Mouse (Mus musculus) liver, embryonic 11.5 days (tissue): Measurements from ENCODE around the gene Cped1. TPM values are rescaled to one million over a fixed set of nuclear protein-coding genes. Genes with fewer than 3 reads are reported as not detected.

Source experiments
- ATAC-seq: fragments of 200-750 bp; cut with Nextera tagmentation; replicated peaks from 2 replicates; pipeline ENCODE4 v1.8.0; 2017; ENCODE audit warnings: moderate number of reproducible peaks, mild to moderate bottlenecking, moderate TSS enrichment, moderate library complexity; ENCODE audit not compliant: low FRiP score
- DNase-seq: peaks from one replicate; pipeline ENCODE4 v3.0.0-alpha.2; 2017; ENCODE audit warnings: low spot score
- H3K27ac ChIP-seq: fragments of 300-500 bp; sonication (generic); 2 replicates; pipeline ENCODE4 v1.5.1; 2014; ENCODE audit warnings: mild to moderate bottlenecking, low read depth, low read length, control low read depth
- H3K27me3 ChIP-seq: fragments of 300-500 bp; sonication (generic); replicated peaks from 2 replicates; pipeline ENCODE4 v1.6.1; 2014; ENCODE audit warnings: low read length, mixed read lengths; ENCODE audit not compliant: control insufficient read depth, insufficient read depth
- H3K36me3 ChIP-seq: fragments of 300-500 bp; sonication (generic); 2 replicates; pipeline ENCODE4 v1.6.1; 2014; ENCODE audit warnings: mild to moderate bottlenecking, low read length, moderate library complexity, mixed read lengths; ENCODE audit not compliant: control insufficient read depth, insufficient read depth
- H3K4me1 ChIP-seq: fragments of 300-500 bp; sonication (generic); replicated peaks from 2 replicates; pipeline ENCODE4 v1.6.1; 2014; ENCODE audit warnings: low read length, mixed read lengths; ENCODE audit not compliant: control insufficient read depth, insufficient read depth
- H3K4me2 ChIP-seq: fragments of 300-500 bp; sonication (generic); 2 replicates; pipeline ENCODE4 v1.6.1; 2014; ENCODE audit warnings: mild to moderate bottlenecking, control low read depth, moderate library complexity
- H3K4me3 ChIP-seq: fragments of 300-500 bp; sonication (generic); 2 replicates; pipeline ENCODE4 v1.5.1; 2014; ENCODE audit warnings: low read depth, low read length, control low read depth
- H3K9ac ChIP-seq: fragments of 300-500 bp; sonication (generic); 2 replicates; pipeline ENCODE4 v1.6.1; 2014; ENCODE audit warnings: low read depth, low read length, control low read depth
- H3K9me3 ChIP-seq: fragments of 300-500 bp; sonication (generic); 2 replicates; pipeline ENCODE4 v1.6.1; 2016; ENCODE audit warnings: low read length, inconsistent platforms, mixed read lengths; ENCODE audit not compliant: control insufficient read depth
- whole genome bisulfite sequencing: fragments of 180-500 bp; shearing (Covaris S2); extraction: QIAGEN DNeasy Blood & Tissue Kit; methylation state at CpG from one replicate; pipeline ENCODE4 v1.1.7; 2014; 5-methylcytosine and 5-hydroxymethylcytosine counted together
- polyA plus RNA-seq: library from polyadenylated mRNA; unstranded; fragments of >200 nt; fragmentation: Nextera tagmentation; extraction: Ambion mirVana; gene quantifications from 2 replicates; pipeline ENCODE4 v1.2.1, GENCODE M21; 2014

Gene Cped1
- polyA plus RNA-seq, 1 experiment from 2014 or later, result 6.9 TPM

GRCm38 (mm10) chr6:22157461-22157860 is 171.7 kb downstream of the Cped1 start:
- 87% methylated on average over 5 of the region's 5 CpGs for WGBS
- H3K27me3 ChIP-seq, result no peaks in the 10 kb centered on the region
- H3K9me3 ChIP-seq, result no peaks in the 10 kb centered on the region
- no peak overlapping the region for H3K9ac ChIP-seq
- no peaks in the 10 kb centered on the region for H3K36me3 ChIP-seq
- H3K4me3 ChIP-seq, result no peak overlapping the region
- ATAC-seq (no peak), DNase-seq (no peak)
- H3K4me1 ChIP-seq, result no peaks in the 10 kb centered on the region
- no peak overlapping the region for H3K4me2 ChIP-seq
- no peak overlapping the region for H3K27ac ChIP-seq

- Histone ChIP-seq H3K36me3 (no peaks in the 10 kb centered on the region), H3K4me1 (no peaks in the 10 kb centered on the region), H3K9me3 (no peaks in the 10 kb centered on the region), H3K27ac (no peak overlapping the region), H3K9ac (no peak overlapping the region), H3K4me2 (no peak overlapping the region), H3K27me3 (no peaks in the 10 kb centered on the region), H3K4me3 (no peak overlapping the region)
- ATAC-seq, result no peak
- 39% methylated on average over 1 of the region's 1 CpGs for WGBS
- no peak for DNase-seq
Measured at GRCm38 (mm10) chr6:22161944-22162343, 176.2 kb downstream of the Cped1 start.

GRCm38 (mm10) chr6:22168388-22168787 is 182.7 kb downstream of the Cped1 start:
- H3K27ac ChIP-seq, result no peak overlapping the region
- no peak overlapping the region for H3K4me2 ChIP-seq
- DNase-seq (no peak), ATAC-seq (no peak)
- H3K4me3 ChIP-seq, result no peak overlapping the region
- H3K27me3 ChIP-seq, result no peaks in the 10 kb centered on the region
- no peaks in the 10 kb centered on the region for H3K36me3 ChIP-seq
- 54% methylated on average over 2 of the region's 2 CpGs for WGBS
- no peaks in the 10 kb centered on the region for H3K9me3 ChIP-seq
- no peak overlapping the region for H3K9ac ChIP-seq
- H3K4me1 ChIP-seq, result no peaks in the 10 kb centered on the region

GRCm38 (mm10) chr6:22178721-22179295 is 193.1 kb downstream of the Cped1 start:
- Histone ChIP-seq H3K4me2 (no peak overlapping the region), H3K4me3 (no peak overlapping the region), H3K9me3 (no peaks in the 10 kb centered on the region), H3K36me3 (no peaks in the 10 kb centered on the region), H3K27me3 (no peaks in the 10 kb centered on the region), H3K27ac (no peak overlapping the region), H3K4me1 (no peaks in the 10 kb centered on the region), H3K9ac (no peak overlapping the region)
- 71% methylated on average over 8 of the region's 8 CpGs for WGBS
- no peak for DNase-seq
- no peak for ATAC-seq

GRCm38 (mm10) chr6:22180316-22180715 is 194.6 kb downstream of the Cped1 start:
- Histone ChIP-seq H3K27ac (no peak overlapping the region), H3K36me3 (no peaks in the 10 kb centered on the region), H3K9ac (no peak overlapping the region), H3K27me3 (no peaks in the 10 kb centered on the region), H3K9me3 (no peaks in the 10 kb centered on the region), H3K4me1 (no peaks in the 10 kb centered on the region), H3K4me3 (no peak overlapping the region), H3K4me2 (no peak overlapping the region)
- ATAC-seq (no peak), DNase-seq (no peak)
- WGBS, result 58% methylated on average over 10 of the region's 10 CpGs

- ATAC-seq (no peak), DNase-seq (no peak)
- Histone ChIP-seq H3K27me3 (no peaks in the 10 kb centered on the region), H3K27ac (no peak overlapping the region), H3K36me3 (no peaks in the 10 kb centered on the region), H3K4me2 (no peak overlapping the region), H3K9ac (no peak overlapping the region), H3K9me3 (no peaks in the 10 kb centered on the region), H3K4me3 (no peak overlapping the region), H3K4me1 (no peaks in the 10 kb centered on the region)
- WGBS, result 84% methylated on average over 8 of the region's 8 CpGs
Measured at GRCm38 (mm10) chr6:22186967-22187366, 201.3 kb downstream of the Cped1 start.

- Histone ChIP-seq H3K4me1 (no peaks in the 10 kb centered on the region), H3K27me3 (no peaks in the 10 kb centered on the region), H3K4me2 (no peak overlapping the region), H3K9me3 (no peaks in the 10 kb centered on the region), H3K36me3 (no peaks in the 10 kb centered on the region), H3K27ac (no peak overlapping the region), H3K4me3 (no peak overlapping the region), H3K9ac (no peak overlapping the region)
- 87% methylated on average over 24 of the region's 24 CpGs for WGBS
- no peak for DNase-seq
- ATAC-seq, result no peak
Measured at GRCm38 (mm10) chr6:22189346-22190335, 203.9 kb downstream of the Cped1 start.

GRCm38 (mm10) chr6:22198603-22199002 is 212.9 kb downstream of the Cped1 start:
- DNase-seq, result no peak
- Histone ChIP-seq H3K27ac (no peak overlapping the region), H3K36me3 (no peaks in the 10 kb centered on the region), H3K4me3 (no peak overlapping the region), H3K4me2 (no peak overlapping the region), H3K27me3 (no peaks in the 10 kb centered on the region), H3K4me1 (no peaks in the 10 kb centered on the region), H3K9me3 (no peaks in the 10 kb centered on the region), H3K9ac (no peak overlapping the region)
- ATAC-seq, result no peak
- 75% methylated on average over 3 of the region's 3 CpGs for WGBS

- no peaks in the 10 kb centered on the region for H3K4me1 ChIP-seq
- H3K9ac ChIP-seq, result no peak overlapping the region
- WGBS, result 83% methylated on average over 2 of the region's 2 CpGs
- no peak overlapping the region for H3K4me2 ChIP-seq
- H3K27me3 ChIP-seq, result no peaks in the 10 kb centered on the region
- no peaks in the 10 kb centered on the region for H3K36me3 ChIP-seq
- no peaks in the 10 kb centered on the region for H3K9me3 ChIP-seq
- no peak for DNase-seq
- H3K27ac ChIP-seq, result no peak overlapping the region
- no peak overlapping the region for H3K4me3 ChIP-seq
- no peak for ATAC-seq
Measured at GRCm38 (mm10) chr6:22199473-22199872, 213.8 kb downstream of the Cped1 start.
